Mouse (Mus musculus): ENCODE data around the gene Taco1.

DNA sequence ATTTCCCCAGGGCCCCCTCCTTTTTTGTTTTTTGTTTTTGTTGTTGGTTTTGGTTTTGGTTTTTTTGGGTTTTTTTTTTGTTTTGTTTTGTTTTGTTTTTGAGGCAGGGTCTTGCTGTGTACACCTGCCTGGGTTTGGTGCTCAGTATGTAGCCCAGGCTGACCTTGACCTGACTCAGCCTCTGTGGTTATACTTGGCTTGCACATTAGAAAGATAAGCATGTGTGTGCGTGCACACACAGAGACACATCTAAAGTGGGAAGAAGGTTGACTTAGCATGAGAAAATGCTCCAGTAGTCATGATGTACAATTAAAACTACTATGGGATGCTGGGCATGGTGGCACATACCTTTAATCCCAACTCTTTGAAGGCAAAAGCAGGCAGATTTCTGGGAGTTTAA lies 5.3 kb upstream of the Taco1 start:
- TF ChIP-seq CTCF (conservative IDR thresholded peaks at IDR 0.05; ENCODE audit: low read length) (no peak), POU5F1 (IDR thresholded peaks at IDR 0.05; ENCODE audit: borderline replicate concordance, low read length) (no peak), NANOG (IDR thresholded peaks at IDR 0.05; ENCODE audit: borderline replicate concordance, low read length) (no peak)
